Mouse (Mus musculus): ENCODE data around the gene Esyt2. TPM values are rescaled to one million over a fixed set of nuclear protein-coding genes. Genes with fewer than 3 reads are reported as not detected.

Gene Esyt2
- total RNA-seq (2023) = 75.4 to 87.3 TPM (median 78.7 TPM) in 4 replicates

GRCm38 (mm10) chr12:116280653-116281364 is at the start of gene Esyt2:
TSS of gene Esyt2 (plus strand) at chr12:116281196.

GRCm38 (mm10) chr12:116262555-116263341 is 18.2 kb upstream of the Esyt2 start, which contains the start of gene Wdr60:
TSS of gene Wdr60 (minus strand) at chr12:116263022.

GRCm38 (mm10) chr12:116275086-116275485 is 5.9 kb upstream of the Esyt2 start, which contains the start of gene Gm11027:
TSS of gene Gm11027 (plus strand) at chr12:116275386.

GRCm38 (mm10) chr12:116405045-116405835 is 124.2 kb downstream of the Esyt2 start, which contains the start of gene Ncapg2:
TSS of gene Ncapg2 (plus strand) at chr12:116405402.

Other genes with a start within 250 kb of the Esyt2 start
- gene Zfp386, start 233.5 kb upstream of the Esyt2 start, total RNA-seq (2023) = 30.4 to 36.5 TPM (median 32.7 TPM) in 4 replicates
- gene Vipr2, start 203.5 kb upstream of the Esyt2 start, total RNA-seq (2023) = 0.15 TPM in 1 of 4 replicates, not detected in the others
- 1.3 to 3.7 TPM (median 2.8 TPM) in 4 replicates for gene Wdr60, start 18.2 kb upstream of the Esyt2 start, total RNA-seq (2023)
- not detected in 4 replicates for gene Gm11027, start 5.8 kb upstream of the Esyt2 start, total RNA-seq (2023)
- gene Ncapg2, start 124.2 kb downstream of the Esyt2 start, total RNA-seq (2023) = 8.0 to 11.4 TPM (median 10.6 TPM) in 4 replicates
- gene Ptprn2, start 204.5 kb downstream of the Esyt2 start, total RNA-seq (2023) = not detected in 4 replicates

All from B cell, adult 62 days (primary cell).